Mouse (Mus musculus): ENCODE results near the gene Tmem102. TPM values are rescaled to one million over a fixed set of nuclear protein-coding genes. Genes with fewer than 3 reads are reported as not detected.

Gene Tmem102
- polyA plus RNA-seq, 1 experiment: not detected

- H3K4me3 ChIP-seq (replicated peaks): peak overlapping the region; percentile 93
- peaks cover 34% of the 10 kb centered on the region for H3K27me3 ChIP-seq (replicated peaks)
- TF ChIP-seq FLI1 (IDR thresholded peaks at IDR 0.05; ENCODE audit: low read length) (no peak), GATA1 (IDR thresholded peaks at IDR 0.05; ENCODE audit: borderline replicate concordance, low read length) (no peak)
- H3K4me1 ChIP-seq: peaks cover 62% of the 10 kb centered on the region
- no peaks in the 10 kb centered on the region for H3K9me3 ChIP-seq
- peaks cover 8% of the 10 kb centered on the region for H3K36me3 ChIP-seq (replicated peaks; ENCODE audit: low read length)
Measured at GRCm38 (mm10) chr11:69838714-69839104, 33.3 kb upstream of the Tmem102 start.

- peaks cover 39% of the 10 kb centered on the region for H3K27me3 ChIP-seq (replicated peaks)
- peak within 1 kb of the TSS; percentile 93 for H3K4me3 ChIP-seq (replicated peaks)
- peaks cover 11% of the 10 kb centered on the region for H3K36me3 ChIP-seq (replicated peaks; ENCODE audit: low read length)
- peaks cover 60% of the 10 kb centered on the region for H3K4me1 ChIP-seq
- no peak for TF ChIP-seq FLI1 (IDR thresholded peaks at IDR 0.05; ENCODE audit: low read length)
- TF ChIP-seq GATA1 (IDR thresholded peaks at IDR 0.05; ENCODE audit: borderline replicate concordance, low read length): no peak
- H3K9me3 ChIP-seq: no peaks in the 10 kb centered on the region
Measured at GRCm38 (mm10) chr11:69837952-69838713, 32.7 kb upstream of the Tmem102 start, which contains the start of gene Tmem256. Gene Tmem256 (plus strand): TSS chr11:69838514.

GRCm38 (mm10) chr11:69837604-69837951 lies 32.2 kb upstream of the Tmem102 start, which contains the start of gene Nlgn2:
Gene Nlgn2 (minus strand): TSS chr11:69837784.
- no peak for TF ChIP-seq GATA1 (IDR thresholded peaks at IDR 0.05; ENCODE audit: borderline replicate concordance, low read length)
- no peak for TF ChIP-seq FLI1 (IDR thresholded peaks at IDR 0.05; ENCODE audit: low read length)
- Histone ChIP-seq H3K27me3 (replicated peaks) (peaks cover 45% of the 10 kb centered on the region), H3K4me3 (replicated peaks) (peak within 1 kb of the TSS; percentile 93), H3K36me3 (replicated peaks; ENCODE audit: low read length) (peaks cover 11% of the 10 kb centered on the region), H3K9me3 (no peaks in the 10 kb centered on the region), H3K4me1 (peaks cover 54% of the 10 kb centered on the region)

GRCm38 (mm10) chr11:69836703-69837576 lies 31.5 kb upstream of the Tmem102 start:
- H3K4me1 ChIP-seq: peaks cover 48% of the 10 kb centered on the region
- peaks cover 51% of the 10 kb centered on the region for H3K27me3 ChIP-seq (replicated peaks)
- H3K36me3 ChIP-seq (replicated peaks; ENCODE audit: low read length): peaks cover 11% of the 10 kb centered on the region
- no peak for TF ChIP-seq GATA1 (IDR thresholded peaks at IDR 0.05; ENCODE audit: borderline replicate concordance, low read length)
- H3K9me3 ChIP-seq: no peaks in the 10 kb centered on the region
- peak overlapping the region; percentile 93 for H3K4me3 ChIP-seq (replicated peaks)

GRCm38 (mm10) chr11:69835966-69836335 lies 30.5 kb upstream of the Tmem102 start:
- no peak overlapping the region for H3K4me3 ChIP-seq (replicated peaks)
- peaks cover 11% of the 10 kb centered on the region for H3K36me3 ChIP-seq (replicated peaks; ENCODE audit: low read length)
- H3K27me3 ChIP-seq (replicated peaks): peaks cover 58% of the 10 kb centered on the region
- no peak for TF ChIP-seq GATA1 (IDR thresholded peaks at IDR 0.05; ENCODE audit: borderline replicate concordance, low read length)
- no peak for TF ChIP-seq FLI1 (IDR thresholded peaks at IDR 0.05; ENCODE audit: low read length)
- no peaks in the 10 kb centered on the region for H3K9me3 ChIP-seq
- H3K4me1 ChIP-seq: peaks cover 48% of the 10 kb centered on the region

GRCm38 (mm10) chr11:69835326-69835965 lies 30.0 kb upstream of the Tmem102 start:
- Histone ChIP-seq H3K27me3 (replicated peaks) (peaks cover 60% of the 10 kb centered on the region), H3K4me1 (peaks cover 48% of the 10 kb centered on the region), H3K36me3 (replicated peaks; ENCODE audit: low read length) (peaks cover 10% of the 10 kb centered on the region), H3K9me3 (no peaks in the 10 kb centered on the region), H3K4me3 (replicated peaks) (no peak overlapping the region)
- TF ChIP-seq GATA1 (IDR thresholded peaks at IDR 0.05; ENCODE audit: borderline replicate concordance, low read length): no peak
- TF ChIP-seq FLI1 (IDR thresholded peaks at IDR 0.05; ENCODE audit: low read length): no peak

GRCm38 (mm10) chr11:69834001-69834549 lies 28.7 kb upstream of the Tmem102 start:
- peaks cover 3% of the 10 kb centered on the region for H3K36me3 ChIP-seq (replicated peaks; ENCODE audit: low read length)
- TF ChIP-seq FLI1 (IDR thresholded peaks at IDR 0.05; ENCODE audit: low read length): no peak
- TF ChIP-seq GATA1 (IDR thresholded peaks at IDR 0.05; ENCODE audit: borderline replicate concordance, low read length): no peak
- peaks cover 63% of the 10 kb centered on the region for H3K27me3 ChIP-seq (replicated peaks)
- H3K4me1 ChIP-seq: peaks cover 40% of the 10 kb centered on the region
- peak overlapping the region; percentile 81 for H3K4me3 ChIP-seq (replicated peaks)
- no peaks in the 10 kb centered on the region for H3K9me3 ChIP-seq

GRCm38 (mm10) chr11:69833554-69833953 lies 28.1 kb upstream of the Tmem102 start:
- Histone ChIP-seq H3K36me3 (replicated peaks; ENCODE audit: low read length) (peaks cover 3% of the 10 kb centered on the region), H3K9me3 (no peaks in the 10 kb centered on the region), H3K4me3 (replicated peaks) (peak overlapping the region; percentile 81), H3K27me3 (replicated peaks) (peaks cover 67% of the 10 kb centered on the region), H3K4me1 (peaks cover 35% of the 10 kb centered on the region)
- TF ChIP-seq FLI1 (IDR thresholded peaks at IDR 0.05; ENCODE audit: low read length) (no peak), GATA1 (IDR thresholded peaks at IDR 0.05; ENCODE audit: borderline replicate concordance, low read length) (no peak)

- Histone ChIP-seq H3K9me3 (peaks cover 12% of the 10 kb centered on the region), H3K4me1 (peaks cover 8% of the 10 kb centered on the region), H3K4me3 (replicated peaks) (no peak overlapping the region), H3K27me3 (replicated peaks) (peaks cover 65% of the 10 kb centered on the region), H3K36me3 (replicated peaks; ENCODE audit: low read length) (peaks cover 32% of the 10 kb centered on the region)
- TF ChIP-seq FLI1 (IDR thresholded peaks at IDR 0.05; ENCODE audit: low read length) (no peak), GATA1 (IDR thresholded peaks at IDR 0.05; ENCODE audit: borderline replicate concordance, low read length) (no peak)
Measured at GRCm38 (mm10) chr11:69828832-69829231, 23.4 kb upstream of the Tmem102 start.
